Mouse (Mus musculus): ENCODE data around the gene Eefsec.

Eefsec gene

GRCm38 (mm10) chr6:88255435-88255834 is 190.9 kb downstream of the Eefsec start:
- no peak for DNase-seq

GRCm38 (mm10) chr6:88254082-88254481 is 192.3 kb downstream of the Eefsec start:
- DNase-seq = no peak

GRCm38 (mm10) chr6:88251798-88252478 is 194.4 kb downstream of the Eefsec start:
- DNase-seq = no peak

GRCm38 (mm10) chr6:88251396-88251795 is 194.9 kb downstream of the Eefsec start:
- no peak for DNase-seq

GRCm38 (mm10) chr6:88249231-88249630 is 197.1 kb downstream of the Eefsec start:
- no peak for DNase-seq

GRCm38 (mm10) chr6:88242604-88243003 is 203.7 kb downstream of the Eefsec start:
- DNase-seq = peak in 1 of 2 experiments; percentile 21

GRCm38 (mm10) chr6:88236513-88236912 is 209.8 kb downstream of the Eefsec start:
- no peak for DNase-seq

GRCm38 (mm10) chr6:88235983-88236382 is 210.4 kb downstream of the Eefsec start:
- no peak for DNase-seq

- no peak for DNase-seq
Measured at GRCm38 (mm10) chr6:88235461-88235860, 210.9 kb downstream of the Eefsec start.

- DNase-seq = no peak
Measured at GRCm38 (mm10) chr6:88233996-88234395, 212.3 kb downstream of the Eefsec start.

- DNase-seq = no peak
Measured at GRCm38 (mm10) chr6:88232221-88232620, 214.1 kb downstream of the Eefsec start.

- DNase-seq = no peak
Measured at GRCm38 (mm10) chr6:88231821-88232220, 214.5 kb downstream of the Eefsec start.

GRCm38 (mm10) chr6:88229221-88229620 is 217.1 kb downstream of the Eefsec start:
- DNase-seq = no peak

- no peak for DNase-seq
Measured at GRCm38 (mm10) chr6:88227537-88227936, 218.8 kb downstream of the Eefsec start.

GRCm38 (mm10) chr6:88226570-88226994 is 219.8 kb downstream of the Eefsec start:
- DNase-seq = no peak

GRCm38 (mm10) chr6:88221968-88222367 is 224.4 kb downstream of the Eefsec start, which contains the start of gene Dnajb8:
Gene Dnajb8, plus strand, starts transcription at chr6:88222268.
- no peak for DNase-seq

GRCm38 (mm10) chr6:88219094-88219493 is 227.2 kb downstream of the Eefsec start:
- no peak for DNase-seq

- DNase-seq = no peak
Measured at GRCm38 (mm10) chr6:88216199-88216598, 230.1 kb downstream of the Eefsec start.

GRCm38 (mm10) chr6:88215797-88216196 is 230.5 kb downstream of the Eefsec start:
- no peak for DNase-seq

GRCm38 (mm10) chr6:88210182-88210581 is 236.2 kb downstream of the Eefsec start:
- no peak for DNase-seq

GRCm38 (mm10) chr6:88209453-88209852 is 236.9 kb downstream of the Eefsec start:
- DNase-seq = no peak

- DNase-seq = no peak
Measured at GRCm38 (mm10) chr6:88208321-88208720, 238.0 kb downstream of the Eefsec start.

- no peak for DNase-seq
Measured at GRCm38 (mm10) chr6:88207403-88208033, 238.8 kb downstream of the Eefsec start.
